Mouse (Mus musculus): Measurements from ENCODE around the gene Nit2. TPM values are rescaled to one million over a fixed set of nuclear protein-coding genes. Genes with fewer than 3 reads are reported as not detected.

The Nit2 gene
- polyA plus RNA-seq, 1 experiment from 2014 or later = 73.4 TPM

DNA sequence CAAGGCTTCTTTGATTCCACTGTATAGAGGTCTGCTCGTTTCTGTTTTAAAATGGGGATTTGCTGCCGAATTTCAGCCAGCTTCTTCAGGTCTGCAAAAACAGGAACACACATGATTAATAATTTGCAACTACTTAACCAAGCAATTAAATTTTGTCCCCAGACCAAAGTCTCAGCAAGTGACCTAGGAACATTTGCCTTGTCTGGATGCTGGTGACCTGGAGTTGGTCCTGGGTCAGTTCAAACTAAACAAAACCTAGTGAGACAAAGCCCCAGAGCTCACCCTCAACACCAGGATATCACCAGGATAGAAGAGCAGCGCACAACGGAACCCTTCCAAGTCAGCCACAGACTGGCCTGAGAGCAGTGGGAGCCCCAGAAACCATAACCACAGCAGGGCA is 10.1 kb downstream of the Nit2 start:
- no peak overlapping the region for H3K9ac ChIP-seq (ENCODE audit: low read depth, low read length)
- ATAC-seq (ENCODE audit: low read depth) (no peak), DNase-seq (ENCODE audit: low spot score) (no peak)
- peaks cover 74% of the 10 kb centered on the region for H3K36me3 ChIP-seq (ENCODE audit: control insufficient read depth, insufficient read depth, low read length)
- H3K4me2 ChIP-seq (ENCODE audit: low read depth, low read length) = no peak overlapping the region
- H3K27me3 ChIP-seq (replicated peaks; ENCODE audit: control insufficient read depth, insufficient read depth, low read length) = no peaks in the 10 kb centered on the region
- H3K4me3 ChIP-seq (ENCODE audit: low read depth, low read length) = no peak overlapping the region
- H3K4me1 ChIP-seq (ENCODE audit: control insufficient read depth, insufficient read depth, low read length) = no peaks in the 10 kb centered on the region
- no peak overlapping the region for H3K27ac ChIP-seq (replicated peaks; ENCODE audit: low read depth, low read length)
- 93% methylated on average over 4 of the region's 4 CpGs for WGBS
- H3K9me3 ChIP-seq (ENCODE audit: control insufficient read depth, low read length) = no peaks in the 10 kb centered on the region

DNA sequence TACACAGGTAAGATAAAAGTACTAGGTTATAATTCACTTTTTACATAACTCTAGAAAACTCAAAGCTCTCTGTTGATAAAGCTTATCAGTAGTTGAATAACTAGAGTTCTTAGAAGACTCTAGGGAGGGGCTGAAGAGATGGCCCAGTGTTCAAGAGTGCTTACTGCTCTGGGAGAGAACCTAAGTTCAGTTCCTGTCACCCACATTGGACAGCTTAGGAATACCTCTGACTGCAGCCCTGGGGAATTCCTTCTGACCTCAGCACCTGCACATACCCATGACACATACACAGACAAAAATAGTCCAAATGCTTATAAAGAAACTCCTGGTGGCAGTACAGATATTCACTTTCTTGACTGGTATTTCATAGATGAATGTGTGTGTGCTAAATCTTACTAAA is 11.2 kb downstream of the Nit2 start:
- Histone ChIP-seq H3K4me3 (ENCODE audit: low read depth, low read length) (no peak overlapping the region), H3K4me1 (ENCODE audit: control insufficient read depth, insufficient read depth, low read length) (no peaks in the 10 kb centered on the region), H3K36me3 (ENCODE audit: control insufficient read depth, insufficient read depth, low read length) (peaks cover 74% of the 10 kb centered on the region), H3K9me3 (ENCODE audit: control insufficient read depth, low read length) (no peaks in the 10 kb centered on the region), H3K27me3 (replicated peaks; ENCODE audit: control insufficient read depth, insufficient read depth, low read length) (no peaks in the 10 kb centered on the region), H3K27ac (replicated peaks; ENCODE audit: low read depth, low read length) (no peak overlapping the region), H3K9ac (ENCODE audit: low read depth, low read length) (no peak overlapping the region), H3K4me2 (ENCODE audit: low read depth, low read length) (no peak overlapping the region)
- ATAC-seq (ENCODE audit: low read depth) = no peak
- no peak for DNase-seq (ENCODE audit: low spot score)

DNA sequence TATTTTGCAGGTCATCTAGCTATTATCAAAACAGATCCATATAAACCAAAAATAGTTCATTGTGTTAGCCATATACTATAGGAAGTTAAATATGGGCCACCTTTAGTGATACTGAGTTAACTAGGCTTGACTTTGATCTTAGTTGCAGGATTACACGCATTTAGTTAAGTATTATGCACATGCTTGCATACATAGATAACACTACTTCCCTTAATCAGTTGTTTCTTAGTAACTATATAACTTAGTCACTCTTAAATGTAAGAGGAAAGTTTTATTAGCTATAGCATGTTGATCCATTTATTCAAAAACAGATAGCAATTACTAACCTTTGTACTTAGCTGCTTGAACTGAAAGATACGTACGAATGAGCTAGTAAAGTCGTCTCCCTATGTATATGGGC is 15.7 kb downstream of the Nit2 start:
- DNase-seq (ENCODE audit: low spot score) = no peak
- peaks cover 77% of the 10 kb centered on the region for H3K36me3 ChIP-seq (ENCODE audit: control insufficient read depth, insufficient read depth, low read length)

DNA sequence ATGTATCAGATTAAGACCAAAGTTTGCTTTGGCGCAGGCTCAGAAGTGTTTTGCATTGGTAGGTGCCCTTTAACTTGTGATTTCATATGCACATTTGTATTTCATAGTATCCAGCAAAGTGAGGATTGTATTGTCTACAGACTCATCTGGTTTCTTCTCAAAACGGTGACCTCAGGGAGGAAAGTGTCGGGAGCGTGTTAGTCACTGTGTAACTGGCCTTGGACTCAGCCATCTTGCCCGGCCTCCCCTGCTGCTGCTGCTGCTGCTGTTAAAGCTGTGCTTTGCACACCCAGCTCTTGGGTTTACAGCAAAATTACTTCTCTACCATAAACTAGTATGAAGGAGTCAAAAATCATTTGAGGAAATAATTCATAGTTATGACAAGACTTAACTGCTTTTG is 22.4 kb downstream of the Nit2 start:
- WGBS = 90% methylated on average over 5 of the region's 5 CpGs
- ATAC-seq (ENCODE audit: low read depth) (no peak), DNase-seq (ENCODE audit: low spot score) (no peak)
- Histone ChIP-seq H3K9ac (ENCODE audit: low read depth, low read length) (no peak overlapping the region), H3K4me3 (ENCODE audit: low read depth, low read length) (no peak overlapping the region), H3K4me2 (ENCODE audit: low read depth, low read length) (no peak overlapping the region), H3K4me1 (ENCODE audit: control insufficient read depth, insufficient read depth, low read length) (no peaks in the 10 kb centered on the region), H3K27ac (replicated peaks; ENCODE audit: low read depth, low read length) (no peak overlapping the region), H3K9me3 (ENCODE audit: control insufficient read depth, low read length) (no peaks in the 10 kb centered on the region), H3K36me3 (ENCODE audit: control insufficient read depth, insufficient read depth, low read length) (peaks cover 74% of the 10 kb centered on the region), H3K27me3 (replicated peaks; ENCODE audit: control insufficient read depth, insufficient read depth, low read length) (no peaks in the 10 kb centered on the region)

More for the DNA sequence above, 15.7 kb downstream of the Nit2 start:
- WGBS = 95% methylated on average over 4 of the region's 4 CpGs
- Histone ChIP-seq H3K4me2 (ENCODE audit: low read depth, low read length) (no peak overlapping the region), H3K27me3 (replicated peaks; ENCODE audit: control insufficient read depth, insufficient read depth, low read length) (no peaks in the 10 kb centered on the region), H3K9me3 (ENCODE audit: control insufficient read depth, low read length) (no peaks in the 10 kb centered on the region), H3K9ac (ENCODE audit: low read depth, low read length) (no peak overlapping the region), H3K27ac (replicated peaks; ENCODE audit: low read depth, low read length) (no peak overlapping the region), H3K4me1 (ENCODE audit: control insufficient read depth, insufficient read depth, low read length) (no peaks in the 10 kb centered on the region), H3K4me3 (ENCODE audit: low read depth, low read length) (no peak overlapping the region)
- no peak for ATAC-seq (ENCODE audit: low read depth)

DNA sequence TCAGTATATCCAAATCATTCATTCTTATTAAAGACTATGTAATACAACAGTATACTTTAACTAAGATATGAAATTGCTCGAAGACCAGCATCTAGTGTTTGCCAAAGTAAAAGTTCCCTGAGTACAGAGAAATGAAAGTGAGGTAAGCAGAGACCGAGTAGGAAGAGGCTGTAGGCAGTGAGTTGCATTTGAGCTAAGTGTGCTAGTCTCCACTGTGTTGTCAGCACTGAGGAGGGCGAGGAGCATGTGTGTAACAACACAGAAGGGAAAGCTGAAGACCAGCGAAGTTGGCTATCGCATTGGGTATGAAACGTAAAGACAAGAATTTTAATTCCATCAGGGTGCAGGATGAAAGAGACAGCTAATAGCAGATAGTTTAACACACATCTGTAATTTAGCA is 33.5 kb downstream of the Nit2 start:
- Histone ChIP-seq H3K27me3 (replicated peaks; ENCODE audit: control insufficient read depth, insufficient read depth, low read length) (no peaks in the 10 kb centered on the region), H3K4me1 (ENCODE audit: control insufficient read depth, insufficient read depth, low read length) (no peaks in the 10 kb centered on the region), H3K9me3 (ENCODE audit: control insufficient read depth, low read length) (no peaks in the 10 kb centered on the region), H3K4me3 (ENCODE audit: low read depth, low read length) (no peak overlapping the region), H3K9ac (ENCODE audit: low read depth, low read length) (no peak overlapping the region), H3K27ac (replicated peaks; ENCODE audit: low read depth, low read length) (no peak overlapping the region), H3K4me2 (ENCODE audit: low read depth, low read length) (no peak overlapping the region), H3K36me3 (ENCODE audit: control insufficient read depth, insufficient read depth, low read length) (peaks cover 43% of the 10 kb centered on the region)
- DNase-seq (ENCODE audit: low spot score) (no peak), ATAC-seq (ENCODE audit: low read depth) (no peak)
- WGBS = 90% methylated on average over 6 of the region's 6 CpGs

DNA sequence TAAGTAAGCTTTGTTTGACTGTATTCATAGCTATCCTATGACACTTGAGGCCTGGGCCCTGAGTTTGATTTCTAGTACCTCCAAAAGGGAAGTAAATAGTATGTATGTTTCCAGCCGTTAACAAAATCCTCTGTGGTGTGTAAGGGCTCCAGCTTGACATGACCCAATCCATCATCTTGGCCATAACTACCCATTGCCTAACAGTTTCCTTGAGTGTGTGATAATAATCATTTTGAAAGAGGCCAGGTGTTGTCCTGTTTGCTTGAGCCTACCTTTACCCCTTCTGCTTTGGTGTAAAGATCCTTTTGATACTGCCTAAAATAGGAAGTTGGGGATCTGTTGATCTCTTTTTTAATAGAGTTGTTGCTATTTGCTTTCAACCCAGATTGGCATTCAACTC is 34.8 kb downstream of the Nit2 start:
- WGBS = 85% methylated on average over 1 of the region's 1 CpGs
- no peak overlapping the region for H3K27ac ChIP-seq (replicated peaks; ENCODE audit: low read depth, low read length)
- no peaks in the 10 kb centered on the region for H3K27me3 ChIP-seq (replicated peaks; ENCODE audit: control insufficient read depth, insufficient read depth, low read length)
- no peak overlapping the region for H3K9ac ChIP-seq (ENCODE audit: low read depth, low read length)
- DNase-seq (ENCODE audit: low spot score) = no peak
- H3K4me2 ChIP-seq (ENCODE audit: low read depth, low read length) = no peak overlapping the region
- no peak overlapping the region for H3K4me3 ChIP-seq (ENCODE audit: low read depth, low read length)
- H3K9me3 ChIP-seq (ENCODE audit: control insufficient read depth, low read length) = no peaks in the 10 kb centered on the region
- H3K4me1 ChIP-seq (ENCODE audit: control insufficient read depth, insufficient read depth, low read length) = no peaks in the 10 kb centered on the region
- ATAC-seq (ENCODE audit: low read depth) = no peak
- peaks cover 31% of the 10 kb centered on the region for H3K36me3 ChIP-seq (ENCODE audit: control insufficient read depth, insufficient read depth, low read length)

DNA sequence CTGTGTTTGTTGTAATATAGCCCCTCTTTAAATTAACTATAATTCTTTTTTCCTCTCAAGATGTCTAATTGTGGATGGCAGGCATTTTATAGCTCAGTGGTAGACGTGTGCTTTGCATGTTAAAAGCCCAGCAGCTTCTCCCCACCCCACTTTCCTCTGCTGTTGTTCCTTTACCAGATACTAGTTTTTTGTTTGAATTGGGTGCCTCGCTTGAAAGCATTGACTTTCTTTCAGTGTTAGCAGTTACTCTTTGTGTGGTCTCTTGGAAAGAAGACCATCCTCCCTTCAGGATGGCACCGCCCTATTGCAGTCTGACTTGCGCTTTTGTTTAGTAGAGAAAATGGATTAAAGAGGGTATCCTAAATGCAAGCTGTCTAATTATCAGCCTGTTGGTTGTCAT is 35.6 kb downstream of the Nit2 start:
- ATAC-seq (ENCODE audit: low read depth) (no peak), DNase-seq (ENCODE audit: low spot score) (no peak)
- WGBS = 78% methylated on average over 4 of the region's 4 CpGs
- peaks cover 23% of the 10 kb centered on the region for H3K36me3 ChIP-seq (ENCODE audit: control insufficient read depth, insufficient read depth, low read length)
- H3K27ac ChIP-seq (replicated peaks; ENCODE audit: low read depth, low read length) = no peak overlapping the region
- no peak overlapping the region for H3K4me2 ChIP-seq (ENCODE audit: low read depth, low read length)
- H3K9ac ChIP-seq (ENCODE audit: low read depth, low read length) = no peak overlapping the region
- H3K27me3 ChIP-seq (replicated peaks; ENCODE audit: control insufficient read depth, insufficient read depth, low read length) = no peaks in the 10 kb centered on the region
- H3K9me3 ChIP-seq (ENCODE audit: control insufficient read depth, low read length) = no peaks in the 10 kb centered on the region
- no peaks in the 10 kb centered on the region for H3K4me1 ChIP-seq (ENCODE audit: control insufficient read depth, insufficient read depth, low read length)
- no peak overlapping the region for H3K4me3 ChIP-seq (ENCODE audit: low read depth, low read length)

DNA sequence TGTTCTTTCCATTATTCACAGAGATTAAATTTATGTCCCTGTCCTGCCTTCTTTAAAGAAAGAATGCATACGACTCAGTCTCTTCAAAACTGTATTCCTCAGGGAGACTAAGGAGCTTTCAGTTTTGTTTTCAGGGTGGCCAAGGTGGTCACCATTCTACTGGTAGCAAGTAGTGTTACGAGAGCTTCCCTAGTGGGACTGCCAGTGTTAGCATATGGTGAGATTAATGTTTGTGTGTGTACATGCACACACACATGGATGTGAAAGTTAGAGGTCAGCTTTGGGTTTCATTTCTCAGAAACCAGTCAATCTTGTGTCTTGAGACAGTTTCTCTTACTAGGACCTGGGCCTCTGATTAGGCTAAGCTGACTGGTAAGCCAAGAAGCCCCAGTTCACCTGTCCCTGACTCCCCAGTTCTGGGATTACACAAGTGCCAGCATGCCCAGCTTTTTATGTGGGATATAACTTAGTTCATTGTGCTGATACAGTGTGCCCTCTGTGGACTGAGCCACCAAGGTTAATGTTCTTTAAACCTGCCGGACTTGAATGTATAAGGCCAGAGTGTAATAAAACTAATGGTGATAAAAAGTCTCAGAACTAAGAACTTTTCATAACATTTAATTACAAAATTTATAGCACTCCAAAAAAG is 36.3 kb downstream of the Nit2 start:
- H3K9ac ChIP-seq (ENCODE audit: low read depth, low read length) = no peak overlapping the region
- H3K4me3 ChIP-seq (ENCODE audit: low read depth, low read length) = no peak overlapping the region
- H3K27me3 ChIP-seq (replicated peaks; ENCODE audit: control insufficient read depth, insufficient read depth, low read length) = no peaks in the 10 kb centered on the region
- H3K4me2 ChIP-seq (ENCODE audit: low read depth, low read length) = no peak overlapping the region
- H3K36me3 ChIP-seq (ENCODE audit: control insufficient read depth, insufficient read depth, low read length) = peaks cover 16% of the 10 kb centered on the region; the same call in 1 of the 2 replicates
- no peak for DNase-seq (ENCODE audit: low spot score)
- no peak for ATAC-seq (ENCODE audit: low read depth)
- H3K27ac ChIP-seq (replicated peaks; ENCODE audit: low read depth, low read length) = no peak overlapping the region
- WGBS = 83% methylated on average over 3 of the region's 3 CpGs
- no peaks in the 10 kb centered on the region for H3K9me3 ChIP-seq (ENCODE audit: control insufficient read depth, low read length)
- no peaks in the 10 kb centered on the region for H3K4me1 ChIP-seq (ENCODE audit: control insufficient read depth, insufficient read depth, low read length)

DNA sequence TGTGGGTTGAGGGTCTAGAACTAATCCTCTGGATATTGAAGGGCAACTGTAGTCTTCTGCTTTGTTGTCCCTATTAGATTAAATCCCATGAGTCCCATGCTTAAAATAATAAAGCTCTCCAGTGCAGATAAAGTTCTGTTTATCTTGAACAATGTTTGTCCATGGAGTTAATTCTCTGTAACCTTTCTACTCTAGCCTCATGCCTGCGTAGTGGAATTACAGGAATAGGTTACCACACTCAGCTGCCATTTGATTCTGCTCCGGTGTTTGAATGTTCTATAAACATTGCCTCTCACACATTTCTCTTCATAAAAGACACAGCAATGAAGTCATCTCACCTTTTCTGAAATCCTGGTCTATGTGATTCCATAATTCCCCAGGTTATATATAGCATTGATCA is 39.3 kb downstream of the Nit2 start:
- ATAC-seq (ENCODE audit: low read depth) = no peak
- H3K4me1 ChIP-seq (ENCODE audit: control insufficient read depth, insufficient read depth, low read length) = peaks cover 11% of the 10 kb centered on the region
- no peaks in the 10 kb centered on the region for H3K9me3 ChIP-seq (ENCODE audit: control insufficient read depth, low read length)
- H3K4me2 ChIP-seq (ENCODE audit: low read depth, low read length) = no peak overlapping the region
- H3K9ac ChIP-seq (ENCODE audit: low read depth, low read length) = no peak overlapping the region
- H3K36me3 ChIP-seq (ENCODE audit: control insufficient read depth, insufficient read depth, low read length) = no peaks in the 10 kb centered on the region
- 79% methylated on average over 2 of the region's 2 CpGs for WGBS
- no peak overlapping the region for H3K4me3 ChIP-seq (ENCODE audit: low read depth, low read length)
- H3K27ac ChIP-seq (replicated peaks; ENCODE audit: low read depth, low read length) = no peak overlapping the region
- DNase-seq (ENCODE audit: low spot score) = no peak
- H3K27me3 ChIP-seq (replicated peaks; ENCODE audit: control insufficient read depth, insufficient read depth, low read length) = no peaks in the 10 kb centered on the region
